Mouse (Mus musculus) lung, postnatal 4 days (tissue): ENCODE results near the gene Sfrp2.
A peak's percentile ranks its signal among the peaks of the same experiment; 100 is the strongest.

Experiments used
- DNase-seq, 2 experiments: peaks; one replicate each; pipeline ENCODE4 v3.0.0; 2021

The Sfrp2 gene

GRCm38 (mm10) chr3:83765871-83766725 lies at the start of gene Sfrp2:
Gene Sfrp2, plus strand, starts transcription at chr3:83766321.
- DNase-seq, result peak; percentile 44 to 67

GRCm38 (mm10) chr3:83717643-83718231 lies 48.4 kb upstream of the Sfrp2 start:
- peak in 1 of 2 experiments; percentile 38 for DNase-seq

- DNase-seq, result no peak
Observed at GRCm38 (mm10) chr3:83718662-83719061, 47.5 kb upstream of the Sfrp2 start.

GRCm38 (mm10) chr3:83728223-83728622 lies 37.9 kb upstream of the Sfrp2 start:
- no peak for DNase-seq

- no peak for DNase-seq
Observed at GRCm38 (mm10) chr3:83728675-83729390, 37.3 kb upstream of the Sfrp2 start.

- no peak for DNase-seq
Observed at GRCm38 (mm10) chr3:83733985-83734384, 32.1 kb upstream of the Sfrp2 start.

GRCm38 (mm10) chr3:83736980-83737379 lies 29.1 kb upstream of the Sfrp2 start:
- no peak for DNase-seq

- DNase-seq, result no peak
Observed at GRCm38 (mm10) chr3:83740246-83740645, 25.9 kb upstream of the Sfrp2 start.

- DNase-seq, result no peak
Observed at GRCm38 (mm10) chr3:83747276-83747675, 18.8 kb upstream of the Sfrp2 start.

- no peak for DNase-seq
Observed at GRCm38 (mm10) chr3:83747895-83748294, 18.2 kb upstream of the Sfrp2 start.

- DNase-seq, result no peak
Observed at GRCm38 (mm10) chr3:83751625-83752024, 14.5 kb upstream of the Sfrp2 start.

- no peak for DNase-seq
Observed at GRCm38 (mm10) chr3:83752196-83752595, 13.9 kb upstream of the Sfrp2 start.

- DNase-seq, result no peak
Observed at GRCm38 (mm10) chr3:83755043-83755635, 11.0 kb upstream of the Sfrp2 start.

GRCm38 (mm10) chr3:83755666-83756065 lies 10.5 kb upstream of the Sfrp2 start:
- DNase-seq, result no peak

GRCm38 (mm10) chr3:83762361-83762760 lies 3.8 kb upstream of the Sfrp2 start:
- no peak for DNase-seq

- DNase-seq, result peak; percentile 83 to 84
Observed at GRCm38 (mm10) chr3:83763551-83764548, 2.3 kb upstream of the Sfrp2 start.

GRCm38 (mm10) chr3:83766726-83767070 lies 577 bp downstream of the Sfrp2 start:
- no peak for DNase-seq

- DNase-seq, result no peak
Observed at GRCm38 (mm10) chr3:83767121-83767520, 1.0 kb downstream of the Sfrp2 start.

- no peak for DNase-seq
Observed at GRCm38 (mm10) chr3:83768293-83769035, 2.3 kb downstream of the Sfrp2 start.

- DNase-seq, result no peak
Observed at GRCm38 (mm10) chr3:83769036-83769410, 2.9 kb downstream of the Sfrp2 start.

- DNase-seq, result no peak
Observed at GRCm38 (mm10) chr3:83771160-83771869, 5.2 kb downstream of the Sfrp2 start.
